Mouse (Mus musculus) embryo, embryonic 11 days (tissue): ENCODE results near the gene Prom1.

Source experiments
- DNase-seq: peaks from one replicate; pipeline ENCODE4 v3.0.0-alpha.2; 2015

The Prom1 gene

GRCm38 (mm10) chr5:43971156-43971555, 130.7 kb downstream of the Prom1 start:
- DNase-seq, result no peak

- DNase-seq, result no peak
These were observed 131.3 kb downstream of the Prom1 start for GRCm38 (mm10) chr5:43970532-43970931.

GRCm38 (mm10) chr5:43968634-43969033, 133.2 kb downstream of the Prom1 start:
- no peak for DNase-seq

GRCm38 (mm10) chr5:43961056-43961455, 140.8 kb downstream of the Prom1 start:
- DNase-seq, result no peak

GRCm38 (mm10) chr5:43959884-43960440, 141.9 kb downstream of the Prom1 start:
- DNase-seq, result no peak

GRCm38 (mm10) chr5:43953241-43953640, 148.6 kb downstream of the Prom1 start:
- DNase-seq, result no peak

GRCm38 (mm10) chr5:43948748-43949275, 153.0 kb downstream of the Prom1 start:
- peak; percentile 57 for DNase-seq

- peak; percentile 78 for DNase-seq
These were observed 153.6 kb downstream of the Prom1 start for GRCm38 (mm10) chr5:43948111-43948743.

- DNase-seq, result peak; percentile 4
These were observed 154.4 kb downstream of the Prom1 start for GRCm38 (mm10) chr5:43947330-43947977.
